Mouse (Mus musculus): ENCODE data around the gene Lmtk2. TPM values are rescaled to one million over a fixed set of nuclear protein-coding genes. Genes with fewer than 3 reads are reported as not detected.

Lmtk2 gene
- total RNA-seq, 2 experiments from 2014 or later: 6.5 to 7.3 TPM

DNA sequence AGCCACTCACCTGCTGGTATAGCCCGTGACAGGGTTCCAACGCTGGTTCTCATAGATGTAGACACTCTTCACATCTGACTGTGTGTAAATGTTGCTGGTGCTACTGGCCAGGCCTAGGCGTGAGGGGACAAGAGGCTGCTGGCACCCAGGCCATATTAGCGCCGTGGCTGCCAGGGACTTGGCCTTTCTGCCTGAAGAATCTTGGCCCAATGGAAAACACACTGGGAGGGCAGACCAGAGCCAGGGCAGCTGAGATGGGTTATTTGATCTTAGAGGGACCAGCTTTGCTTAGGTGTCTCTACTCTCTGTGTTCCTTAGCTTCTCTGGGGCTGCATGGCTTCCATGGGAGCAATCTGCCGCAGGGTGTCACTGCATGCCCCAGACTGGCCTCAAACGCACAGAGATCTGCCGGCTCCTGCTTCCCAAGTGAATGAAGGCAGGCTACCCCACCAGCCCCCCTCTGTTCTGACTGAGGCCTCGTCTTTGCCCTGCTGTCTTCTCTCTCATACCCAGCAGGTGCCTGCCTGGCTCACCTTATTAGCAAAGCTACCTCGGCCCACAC lies 103.2 kb downstream of the Lmtk2 start:
- no peak for ATAC-seq (replicated peaks; ENCODE audit: poor library complexity, severe bottlenecking)

DNA sequence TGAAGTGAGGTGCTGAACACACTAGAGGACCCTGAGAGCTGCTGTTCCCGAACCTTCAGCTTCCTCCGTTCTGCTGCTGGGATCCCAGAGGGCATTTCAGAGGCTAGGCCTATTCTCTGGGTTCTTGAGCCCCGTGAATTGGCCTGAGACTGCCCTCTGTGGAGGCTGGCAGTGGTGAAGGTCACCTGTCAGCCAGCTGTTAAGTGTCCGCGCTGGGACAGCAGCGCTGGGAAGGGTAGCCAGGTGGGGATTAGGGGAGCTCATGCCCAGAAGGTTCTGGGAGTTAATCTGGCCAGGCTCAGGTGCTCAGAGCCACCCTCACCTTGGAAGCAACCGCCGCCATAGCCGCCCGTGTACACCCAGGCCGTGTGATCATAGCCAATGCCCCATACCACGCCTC lies 104.1 kb downstream of the Lmtk2 start:
- ATAC-seq (replicated peaks; ENCODE audit: poor library complexity, severe bottlenecking): no peak

DNA sequence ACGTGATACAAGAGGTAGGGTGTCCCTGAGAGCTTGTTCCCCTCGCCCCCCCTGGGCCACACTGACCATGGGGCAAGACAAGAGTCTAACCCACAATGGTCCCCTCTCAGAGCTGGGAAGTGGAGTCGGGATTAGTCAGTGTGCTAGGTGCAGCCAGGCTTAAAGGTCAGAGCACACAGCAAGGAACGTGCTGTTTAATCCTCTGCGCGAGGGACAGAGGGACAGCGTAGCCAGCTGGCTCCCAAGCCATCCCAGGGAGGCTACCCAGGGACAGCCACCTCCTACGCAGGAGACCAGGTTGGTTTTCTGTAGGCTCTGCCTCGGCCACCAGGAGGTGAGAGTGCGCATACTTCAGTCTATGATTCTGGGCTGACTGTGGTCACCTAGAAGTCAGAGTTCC lies 104.7 kb downstream of the Lmtk2 start:
- ATAC-seq (replicated peaks; ENCODE audit: poor library complexity, severe bottlenecking): no peak

DNA sequence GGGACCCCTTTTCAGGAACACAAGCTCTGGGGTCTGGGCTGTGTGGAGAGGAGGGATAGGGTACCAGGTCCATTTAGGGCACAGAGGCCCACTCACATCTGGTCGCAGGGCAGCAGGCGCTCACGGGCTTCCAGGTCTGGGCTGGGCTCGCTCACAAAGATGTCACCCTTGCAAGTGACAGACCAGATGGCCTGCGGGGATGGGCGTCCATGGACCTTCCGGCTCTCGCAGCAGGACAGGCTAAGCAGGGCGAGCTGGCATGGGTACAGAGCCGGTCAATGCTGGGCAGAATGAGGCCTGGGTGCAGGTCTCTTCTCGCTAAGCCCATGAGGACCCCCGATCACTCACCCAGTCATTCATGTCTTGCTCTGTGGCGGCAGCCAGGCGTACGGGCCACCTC lies 105.8 kb downstream of the Lmtk2 start:
- no peak for ATAC-seq (replicated peaks; ENCODE audit: poor library complexity, severe bottlenecking)

DNA sequence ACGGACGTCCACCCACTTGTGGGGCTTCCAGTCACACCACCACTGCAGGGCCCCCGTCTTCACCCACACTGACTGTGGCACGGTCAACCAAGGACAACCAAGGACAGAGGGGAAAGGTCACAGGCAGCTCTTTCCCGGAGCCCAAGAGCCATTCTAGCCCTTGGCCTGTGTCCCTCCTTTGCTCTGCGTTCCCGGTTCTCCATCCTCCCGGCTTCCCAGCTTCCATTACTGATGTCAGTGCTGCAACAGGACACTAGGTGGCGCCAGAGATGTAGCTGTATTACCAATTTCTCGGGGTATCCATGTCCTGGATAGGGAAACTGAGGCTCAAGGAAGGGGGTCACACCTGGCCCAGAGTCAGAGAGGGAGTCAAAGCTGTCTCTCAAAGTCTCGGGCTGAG lies 107.2 kb downstream of the Lmtk2 start:
- ATAC-seq (replicated peaks; ENCODE audit: poor library complexity, severe bottlenecking): peak; percentile 52

DNA sequence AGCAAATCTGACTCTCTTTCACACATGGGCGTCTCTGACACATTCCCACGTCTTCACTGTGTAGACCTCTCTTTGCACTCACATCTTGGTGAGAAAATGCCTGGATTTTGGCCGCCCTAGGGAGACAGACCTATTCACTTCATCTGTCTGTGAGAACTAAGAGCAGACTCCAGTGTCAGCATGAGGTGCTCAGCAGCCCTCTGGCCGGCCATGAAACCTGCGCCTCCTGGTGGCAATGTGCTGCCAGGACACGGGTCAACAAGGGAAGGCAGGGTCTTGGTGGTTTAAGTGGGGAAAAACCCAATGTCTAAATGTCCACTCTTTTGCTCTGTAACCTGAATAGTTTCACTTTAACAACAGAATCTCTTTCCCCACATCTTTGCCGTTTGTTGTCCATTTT lies 114.2 kb downstream of the Lmtk2 start:
- peak; percentile 67 for ATAC-seq (replicated peaks; ENCODE audit: poor library complexity, severe bottlenecking)

DNA sequence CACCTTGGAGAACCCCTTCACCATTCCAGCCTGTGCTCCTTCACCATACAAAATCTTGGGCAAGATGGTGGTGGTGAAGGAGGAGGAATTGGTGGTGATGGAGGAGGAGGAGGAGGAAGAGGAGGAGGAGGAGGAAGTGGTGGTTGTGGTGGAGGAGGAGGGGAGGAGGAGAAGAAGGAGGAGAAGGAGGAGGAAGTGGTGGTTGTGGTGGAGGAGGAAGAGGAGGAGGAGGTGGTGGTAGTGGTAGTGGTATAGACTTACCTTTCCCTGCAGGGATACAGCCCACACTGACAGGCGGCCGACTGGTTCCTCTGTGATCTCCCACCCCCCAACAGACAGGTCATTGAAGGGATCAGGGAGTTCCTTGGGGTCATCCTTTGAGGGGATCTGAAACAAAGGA lies 115.8 kb downstream of the Lmtk2 start:
- ATAC-seq (replicated peaks; ENCODE audit: poor library complexity, severe bottlenecking): peak; percentile 58

DNA sequence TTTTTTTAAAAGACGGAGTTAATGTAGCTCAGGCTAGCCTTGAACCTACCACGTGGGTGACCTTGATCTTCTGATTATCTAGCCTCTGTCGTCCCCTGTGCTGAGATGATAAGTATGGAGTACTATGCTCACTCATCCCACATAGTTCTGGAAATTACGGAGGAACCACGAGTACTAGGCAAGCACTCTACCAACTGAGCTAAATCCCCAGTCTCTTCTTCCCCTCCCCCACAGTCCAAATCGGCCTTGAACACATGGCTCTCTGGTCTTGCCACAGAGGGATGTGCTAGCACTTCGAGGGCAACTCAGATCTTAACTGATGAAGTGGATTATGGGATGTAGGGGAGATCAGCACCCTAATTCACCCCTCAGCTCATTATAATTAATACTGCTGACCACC lies 117.8 kb downstream of the Lmtk2 start:
- no peak for ATAC-seq (replicated peaks; ENCODE audit: poor library complexity, severe bottlenecking)

DNA sequence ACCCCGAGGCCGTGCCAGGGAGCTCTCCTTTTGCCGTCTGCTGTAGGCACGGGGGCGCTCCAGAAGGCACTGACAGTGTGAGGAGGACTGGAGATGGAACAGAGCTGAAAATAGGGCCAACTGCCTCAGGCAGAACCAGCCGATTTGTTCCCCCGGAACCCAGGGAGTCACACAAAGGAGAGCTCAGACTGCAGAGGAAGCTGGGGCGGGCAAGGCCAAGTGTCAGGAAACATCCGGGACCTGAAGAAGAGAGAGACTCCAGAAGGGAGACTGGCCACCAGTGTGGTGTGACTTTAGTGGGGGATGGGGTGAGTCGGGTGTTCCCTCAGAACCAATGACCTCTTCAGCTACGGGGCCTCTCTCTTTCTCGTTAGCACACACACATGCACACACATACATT lies 119.1 kb downstream of the Lmtk2 start:
- no peak for ATAC-seq (replicated peaks; ENCODE audit: poor library complexity, severe bottlenecking)

DNA sequence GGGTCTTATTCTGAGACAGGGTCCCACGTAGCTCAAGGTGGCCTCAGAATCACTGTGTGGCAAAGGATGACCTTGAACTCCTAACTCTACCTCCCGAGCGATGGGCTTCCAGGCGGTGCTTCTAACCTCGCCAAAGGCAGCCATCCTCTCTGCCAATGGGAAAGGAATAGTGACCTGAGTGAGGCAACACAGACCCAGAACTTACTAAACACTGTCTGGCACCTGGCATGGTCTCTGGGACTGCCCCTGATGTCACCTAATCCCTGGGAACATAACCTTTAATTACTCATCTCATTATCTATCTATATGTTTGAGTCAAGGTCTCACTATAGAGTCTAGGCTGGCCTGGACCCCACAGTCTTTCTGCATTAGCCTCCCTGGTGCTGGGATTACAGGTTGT lies 119.7 kb downstream of the Lmtk2 start:
- ATAC-seq (replicated peaks; ENCODE audit: poor library complexity, severe bottlenecking): no peak

DNA sequence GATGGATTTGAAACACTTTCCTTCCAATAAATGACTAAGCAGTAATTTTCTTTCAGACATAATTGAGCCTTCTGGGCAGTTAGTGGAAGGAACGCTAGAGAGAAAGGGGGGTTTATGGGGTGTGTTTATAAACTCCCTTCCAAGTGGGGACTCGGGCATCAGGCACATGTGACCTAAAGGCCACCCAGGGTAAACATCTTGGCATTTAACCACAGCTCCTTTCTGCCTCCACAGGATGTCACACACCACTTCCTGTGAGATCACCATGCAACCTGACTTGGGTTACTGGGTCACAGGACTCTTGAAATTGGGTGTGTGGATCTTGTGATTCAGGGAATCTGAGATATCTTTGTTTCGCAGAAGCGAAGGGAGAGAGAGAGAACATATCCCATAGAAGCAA lies 121.1 kb downstream of the Lmtk2 start:
- peak; percentile 61 for ATAC-seq (replicated peaks; ENCODE audit: poor library complexity, severe bottlenecking)

DNA sequence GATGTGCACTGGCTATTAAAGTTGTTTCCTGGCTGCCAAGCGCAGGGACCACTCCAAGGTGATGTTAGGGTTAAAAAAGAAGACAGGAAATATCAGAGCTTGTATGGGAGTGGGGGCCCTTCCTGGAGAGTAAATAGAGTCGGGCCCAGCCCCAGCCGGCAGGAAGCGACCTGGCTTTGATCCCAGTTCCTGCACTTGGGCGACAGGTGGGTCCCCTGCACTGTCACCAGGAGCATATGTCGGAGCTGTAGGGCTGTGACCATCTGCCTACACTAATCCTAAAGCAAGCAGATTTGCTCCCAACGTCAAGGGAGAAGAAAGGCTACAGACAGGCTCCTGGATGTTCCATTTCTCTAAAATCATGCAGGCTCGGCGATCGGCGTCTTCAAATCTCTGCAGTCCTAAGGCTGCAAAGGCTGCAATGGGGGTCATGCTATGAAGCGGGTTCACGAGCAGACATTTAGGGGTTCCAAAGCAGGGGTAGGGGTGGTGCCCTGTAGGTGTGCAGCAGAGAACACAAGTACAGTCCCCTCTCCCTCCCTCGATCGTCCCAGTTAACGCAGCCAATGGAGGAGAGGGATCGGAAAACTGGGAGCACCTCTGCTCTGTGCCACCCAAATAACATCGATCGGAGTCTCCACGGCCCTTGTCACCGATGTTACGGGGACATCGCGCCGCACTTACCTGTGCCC lies 122.7 kb downstream of the Lmtk2 start:
- peak; percentile 10 for ATAC-seq (replicated peaks; ENCODE audit: poor library complexity, severe bottlenecking)

DNA sequence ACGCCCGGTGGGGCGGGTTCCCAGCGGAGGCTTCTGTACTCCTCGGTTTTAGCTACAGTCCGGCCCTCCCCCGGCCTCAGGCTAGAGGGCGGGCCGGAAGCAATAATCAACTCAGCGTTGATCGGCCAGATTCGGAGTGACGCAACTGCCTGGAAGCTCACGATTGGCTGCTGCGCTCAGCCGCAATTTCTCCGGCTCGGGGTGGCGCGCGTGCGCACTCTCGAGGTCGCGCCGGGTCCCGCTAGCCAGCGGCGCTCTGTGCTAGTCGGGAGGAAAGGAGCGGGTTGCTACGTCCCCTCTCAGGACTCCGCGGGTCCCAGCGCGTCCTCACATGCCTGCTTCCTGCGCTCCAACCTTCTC lies 123.2 kb downstream of the Lmtk2 start, which contains the start of gene Tecpr1:
Gene Tecpr1 (minus strand): TSS at position 113 of the 360 bp plus-strand sequence.
- ATAC-seq (replicated peaks; ENCODE audit: poor library complexity, severe bottlenecking): peak; percentile 88

DNA sequence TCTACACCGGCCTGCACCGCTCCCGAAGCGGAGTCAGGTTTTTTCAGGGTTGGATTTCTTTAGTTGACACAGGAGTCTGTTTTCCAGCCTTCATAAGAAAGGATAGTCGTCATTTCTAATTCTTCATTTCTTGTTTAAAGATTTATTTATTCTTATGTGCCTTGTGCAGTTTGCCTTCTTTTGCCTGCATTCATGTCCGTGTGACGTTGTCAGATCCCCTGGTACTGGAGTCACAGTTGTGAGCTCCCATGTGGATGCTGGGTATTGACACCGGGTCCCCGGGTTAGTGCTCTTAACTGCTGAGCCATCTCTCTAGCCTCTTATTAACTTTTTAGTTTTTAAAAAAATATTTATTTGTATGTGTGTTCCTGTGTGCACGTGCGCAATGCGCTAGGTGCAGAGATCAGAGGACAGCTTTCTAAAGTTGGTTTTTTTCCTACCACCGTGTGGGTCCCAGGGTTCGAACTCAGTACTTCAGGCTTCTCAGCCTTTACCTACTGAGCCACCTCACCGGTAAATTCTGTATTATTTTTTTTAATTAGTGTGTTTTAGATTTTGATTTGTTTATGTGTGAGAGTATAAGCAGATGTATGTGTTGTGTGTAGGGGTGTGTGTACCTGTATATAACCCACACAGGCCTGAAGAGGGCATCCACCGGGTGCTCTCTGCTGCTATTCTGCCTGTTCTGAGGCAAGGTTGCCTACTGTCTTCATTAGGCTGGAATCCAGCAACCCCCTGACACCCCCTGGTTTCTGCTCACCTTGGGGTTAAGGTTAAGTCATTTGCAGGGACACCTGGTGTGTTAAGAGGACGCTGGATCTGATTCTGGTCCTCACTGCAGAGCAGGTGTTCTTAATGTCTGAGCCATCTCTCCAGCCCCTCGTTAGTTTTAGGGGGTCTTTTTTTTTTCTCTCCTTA lies 123.9 kb downstream of the Lmtk2 start:
- no peak for ATAC-seq (replicated peaks; ENCODE audit: poor library complexity, severe bottlenecking)

DNA sequence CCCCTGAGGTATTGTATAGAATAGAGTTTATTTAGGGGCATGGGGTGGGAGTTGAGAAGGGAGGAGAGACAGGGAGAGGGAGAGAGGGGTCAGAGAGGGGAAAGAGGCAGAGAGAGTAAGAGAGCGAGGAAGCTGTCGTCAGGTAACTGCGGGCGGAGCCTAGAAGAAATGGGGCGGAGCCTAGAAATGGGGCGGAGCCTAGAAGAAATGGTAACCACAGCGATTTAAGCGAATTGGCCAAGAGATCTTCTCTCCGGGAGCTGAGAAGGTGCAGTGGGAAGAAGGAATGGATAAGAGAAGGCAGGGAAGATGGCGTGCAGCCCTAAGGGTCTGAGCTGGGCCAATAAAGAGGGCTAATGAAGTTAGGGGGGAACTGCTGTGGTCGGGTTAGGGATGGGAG lies 126.0 kb downstream of the Lmtk2 start:
- no peak for ATAC-seq (replicated peaks; ENCODE audit: poor library complexity, severe bottlenecking)

DNA sequence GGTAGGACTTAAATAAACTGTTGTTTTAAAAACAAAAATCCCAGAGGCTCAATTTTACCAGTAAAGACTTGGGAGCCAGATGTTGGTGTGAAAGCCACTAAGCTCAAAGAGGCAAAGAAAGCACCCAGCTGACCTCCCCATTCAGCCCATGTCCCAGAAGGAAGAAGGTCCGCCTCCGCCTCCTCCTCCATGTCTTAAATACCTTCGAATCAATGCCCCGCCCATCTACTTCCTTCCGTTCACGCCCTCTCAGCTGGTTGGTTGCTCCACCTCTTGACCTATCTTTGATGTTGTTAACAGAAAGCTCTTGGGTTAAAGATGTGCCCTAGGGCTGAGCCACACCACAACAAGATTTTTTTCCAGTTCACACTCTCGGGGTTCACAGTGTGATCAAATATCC lies 130.0 kb downstream of the Lmtk2 start:
- ATAC-seq (replicated peaks; ENCODE audit: poor library complexity, severe bottlenecking): no peak

DNA sequence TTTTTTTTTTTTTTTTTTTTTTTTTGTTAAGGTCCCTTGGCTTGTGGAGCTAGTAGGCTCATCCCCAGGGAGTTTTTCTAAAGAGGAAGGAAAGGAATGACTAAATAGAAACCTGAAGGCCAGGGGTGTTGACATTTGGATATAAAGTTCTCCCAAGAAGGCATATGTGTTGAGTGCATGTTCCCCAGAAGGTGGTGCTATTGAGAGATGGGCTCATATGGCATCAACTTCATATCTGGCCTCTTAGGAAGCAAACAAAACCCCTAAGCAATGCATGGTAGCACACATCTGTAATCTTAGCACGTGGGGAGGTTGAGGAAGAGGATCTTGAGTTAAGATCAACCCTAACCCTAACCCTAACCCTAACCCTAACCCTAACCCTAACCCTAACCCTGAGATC lies 131.2 kb downstream of the Lmtk2 start:
- ATAC-seq (replicated peaks; ENCODE audit: poor library complexity, severe bottlenecking): peak; percentile 84

DNA sequence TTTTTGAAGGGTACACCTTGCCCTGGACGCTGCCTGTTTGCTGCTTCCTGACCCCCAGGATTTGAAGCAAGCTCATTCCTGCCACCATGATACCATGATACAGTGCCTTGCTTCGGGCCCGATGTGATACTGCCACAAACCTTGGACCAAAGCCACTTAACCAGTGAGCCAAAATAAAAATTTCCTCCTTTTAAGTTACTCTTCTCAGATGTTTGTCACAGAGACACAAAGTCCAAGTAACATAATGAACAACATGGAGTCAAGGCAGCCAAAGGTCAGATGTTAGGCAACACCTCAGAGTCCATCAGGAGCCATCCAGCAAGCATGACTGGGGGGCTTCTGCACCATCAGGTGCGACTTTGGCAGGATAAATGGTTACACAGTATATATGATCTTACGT lies 132.3 kb downstream of the Lmtk2 start:
- ATAC-seq (replicated peaks; ENCODE audit: poor library complexity, severe bottlenecking): no peak

DNA sequence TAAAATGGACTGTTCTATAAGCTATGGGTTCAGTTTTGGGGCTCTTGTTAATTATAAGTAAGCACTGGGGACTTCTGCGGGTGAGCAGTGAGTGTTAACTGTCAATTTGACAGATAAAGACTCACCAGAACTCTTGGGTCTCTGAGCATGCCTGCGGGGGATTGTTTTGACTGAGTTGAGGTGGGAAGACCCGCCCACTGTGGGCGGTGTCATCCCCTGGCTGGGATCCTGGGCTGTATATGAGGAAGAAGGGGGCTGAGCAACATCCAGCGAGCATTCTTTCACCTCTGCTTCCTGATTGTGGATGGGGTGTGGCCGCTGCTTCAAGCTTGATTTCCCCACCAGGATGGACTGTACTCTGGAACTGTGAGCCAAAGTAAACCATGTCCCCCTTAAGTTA lies 134.0 kb downstream of the Lmtk2 start:
- 0 out of 2 replicates have a peak, but pooled peaks have one; percentile 23 for ATAC-seq (replicated peaks; ENCODE audit: poor library complexity, severe bottlenecking)

DNA sequence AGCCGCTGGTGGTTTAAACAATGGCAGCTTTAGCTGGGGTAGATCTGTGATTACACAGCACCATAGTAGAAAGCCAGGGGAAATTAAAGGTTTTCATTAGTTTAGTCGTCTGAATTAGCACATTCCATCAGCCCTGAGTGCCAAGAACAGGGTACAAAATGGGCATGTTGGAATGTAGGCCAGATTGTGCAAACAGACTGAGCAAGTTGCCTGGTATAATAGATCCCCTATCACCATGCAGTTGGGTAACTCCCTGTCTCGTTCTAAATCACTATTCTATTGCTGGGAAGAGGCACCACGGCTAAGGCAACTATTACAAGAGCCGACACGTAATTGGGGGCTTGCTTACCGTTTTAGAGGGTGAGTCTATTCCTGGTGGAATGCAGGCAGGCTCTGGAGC lies 134.5 kb downstream of the Lmtk2 start:
- ATAC-seq (replicated peaks; ENCODE audit: poor library complexity, severe bottlenecking): no peak
